ENCODE assay signal across 8 mouse cellular contexts in the genomic region with DNA sequence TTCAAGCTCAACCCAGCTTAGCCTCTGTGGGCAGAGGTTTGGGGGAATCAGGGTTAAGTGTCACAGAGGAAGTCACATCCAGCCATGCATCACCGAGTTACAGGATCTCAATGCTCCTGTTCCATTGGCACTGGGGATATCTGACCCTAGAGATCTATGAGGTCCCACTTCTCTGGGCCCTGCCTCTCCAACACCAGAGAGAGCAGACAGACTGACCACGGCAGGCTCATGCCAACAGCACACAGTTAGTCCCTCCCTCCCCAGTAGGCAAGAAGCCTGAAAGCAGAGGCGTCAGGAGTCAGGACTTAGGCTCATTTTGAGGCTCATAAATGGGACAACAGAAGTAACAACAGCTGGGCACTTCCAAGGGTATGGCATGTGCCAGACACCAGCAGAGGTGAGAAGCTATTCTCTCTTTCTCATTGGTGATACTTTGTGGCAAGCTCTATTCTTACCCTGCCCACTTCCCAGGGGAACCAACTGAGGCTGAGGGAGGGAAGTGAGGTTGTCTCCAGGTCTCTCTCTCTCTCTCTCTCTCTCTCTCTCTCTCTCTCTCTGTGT. TPM values are rescaled to one million over a fixed set of nuclear protein-coding genes. Genes with fewer than 3 reads are reported as not detected.
A peak's percentile ranks its signal among the peaks of the same experiment; 100 is the strongest.
DNase-seq lines count a peak whose midpoint lies in the region; ATAC-seq and TF ChIP-seq lines count a peak whose summit lies in the region.

No protein-coding gene starts in this region.

- peaks cover 99% of the 10 kb centered on the region for H3K4me1 ChIP-seq in lung, embryonic 15.5 days
- H3K4me1 ChIP-seq in intestine, embryonic 16.5 days (ENCODE audit: control insufficient read depth, insufficient read depth, low read length) = peaks cover 84% of the 10 kb centered on the region
- H3K4me1 ChIP-seq in olfactory bulb, adult 2 months (ENCODE audit: control insufficient read depth, insufficient read depth, low read length) = peaks cover 77% of the 10 kb centered on the region

- no peak for TF ChIP-seq CTCF in olfactory bulb, adult 2 months (IDR thresholded peaks at IDR 0.05; ENCODE audit: insufficient read depth, low read depth, low read length)

- H3K27me3 ChIP-seq in lung, embryonic 15.5 days = no peaks in the 10 kb centered on the region
- H3K27me3 ChIP-seq in intestine, embryonic 16.5 days (replicated peaks; ENCODE audit: control insufficient read depth, insufficient read depth, low read length) = no peaks in the 10 kb centered on the region

- no peaks in the 10 kb centered on the region for H3K9me3 ChIP-seq in lung, embryonic 15.5 days
- no peaks in the 10 kb centered on the region for H3K9me3 ChIP-seq in intestine, embryonic 16.5 days (ENCODE audit: control insufficient read depth, low read length)

- H3K4me3 ChIP-seq in lung, embryonic 15.5 days = no peak overlapping the region
- no peak overlapping the region for H3K4me3 ChIP-seq in intestine, embryonic 16.5 days (ENCODE audit: low read length)
- no peak overlapping the region for H3K4me3 ChIP-seq in olfactory bulb, adult 2 months (ENCODE audit: insufficient read depth, low read depth, low read length)

- no peak for TF ChIP-seq POLR2A in olfactory bulb, adult 2 months (IDR thresholded peaks at IDR 0.05; ENCODE audit: insufficient read depth, low read depth, low read length)

- ATAC-seq in lung, embryonic 15.5 days (ENCODE audit: borderline replicate concordance, extremely low read depth, low FRiP score, low TSS enrichment) = no peak
- no peak for ATAC-seq in intestine, embryonic 16.5 days

- peak overlapping the region; percentile 19 for H3K4me2 ChIP-seq in lung, embryonic 15.5 days
- no peak overlapping the region for H3K4me2 ChIP-seq in intestine, embryonic 16.5 days (ENCODE audit: low read depth, low read length)

- H3K27ac ChIP-seq in lung, embryonic 15.5 days = peak overlapping the region; percentile 86
- peak overlapping the region; percentile 89 for H3K27ac ChIP-seq in intestine, embryonic 16.5 days (ENCODE audit: low read length)
- H3K27ac ChIP-seq in olfactory bulb, adult 2 months (ENCODE audit: insufficient read depth, low read depth, low read length) = peak overlapping the region; percentile 27

- 20% methylated on average over 3 of the region's 3 CpGs for WGBS in lung, embryonic 15.5 days
- WGBS in intestine, embryonic 16.5 days = 33% methylated on average over 3 of the region's 3 CpGs
- WGBS in olfactory bulb, adult 2 months = 27% methylated on average over 3 of the region's 3 CpGs

- no peaks in the 10 kb centered on the region; the same call in 1 of the 2 replicates for H3K36me3 ChIP-seq in lung, embryonic 15.5 days
- no peaks in the 10 kb centered on the region for H3K36me3 ChIP-seq in intestine, embryonic 16.5 days (ENCODE audit: control insufficient read depth, insufficient read depth, low read length)

- H3K9ac ChIP-seq in lung, embryonic 15.5 days = no peak overlapping the region
- peak overlapping the region; percentile 50; the same call in 1 of the 2 replicates for H3K9ac ChIP-seq in intestine, embryonic 16.5 days (ENCODE audit: low read depth, low read length)

- DNase-seq in adrenal gland, adult (ENCODE audit: inconsistent age in 2 of 2, low spot score in 1 of 2) = peak; percentile 28 to 69
- DNase-seq in adrenal gland, postnatal 25 days = no peak
- DNase-seq in lung, postnatal 14 days = no peak
- DNase-seq in frontal cortex, postnatal 10 days (ENCODE audit: low spot score in 2 of 2) = no peak
- DNase-seq in gastrocnemius, postnatal 4 days (ENCODE audit: low spot score in 2 of 2) = no peak

RNA-seq across cellular contexts. Expression of gene Soga1, which starts 9.2 kb away (rescaled TPM):
- 45.8 and 49.1 TPM in 2 replicates for total RNA-seq in adrenal gland, postnatal 25 days (2021)
- 4.1 and 5.1 TPM in 2 replicates for polyA plus RNA-seq in lung, embryonic 15.5 days (2015; fragmentation: Nextera tagmentation; extraction: Ambion mirVana)
- 1.2 and 1.3 TPM in 2 replicates for polyA plus RNA-seq in intestine, embryonic 16.5 days (2015; fragmentation: Nextera tagmentation; extraction: Ambion mirVana)
- polyA plus RNA-seq in olfactory bulb, adult 2 months (2012; ENCODE audit: insufficient read depth, insufficient read length, low replicate concordance, missing spikeins) = not detected in 2 replicates
- 10 to 100 TPM; 33.7 to 34.6 TPM for total RNA-seq in gastrocnemius, postnatal 4 days (2021)

RNA-seq across cellular contexts. Expression of gene Tldc2, which starts 17.0 kb away (rescaled TPM):
- total RNA-seq in adrenal gland, postnatal 25 days (2021) = not detected in 2 replicates
- polyA plus RNA-seq in lung, embryonic 15.5 days (2015; fragmentation: Nextera tagmentation; extraction: Ambion mirVana) = not detected in 2 replicates
- not detected in 2 replicates for polyA plus RNA-seq in intestine, embryonic 16.5 days (2015; fragmentation: Nextera tagmentation; extraction: Ambion mirVana)
- polyA plus RNA-seq in olfactory bulb, adult 2 months (2012; ENCODE audit: insufficient read depth, insufficient read length, low replicate concordance, missing spikeins) = not detected in 2 replicates
- total RNA-seq in gastrocnemius, postnatal 4 days (2021) = not detected

Comparison
In these comparisons a context has a peak if more than half of its experiments do, and no peak if none do; other contexts are left out.
1. DNase-seq: peak in adrenal gland, adult (2 of 2); none in adrenal gland, postnatal 25 days (single experiment), lung, postnatal 14 days (single experiment), frontal cortex, postnatal 10 days (0 of 2) and gastrocnemius, postnatal 4 days (0 of 2).
2. H3K27ac ChIP-seq: peak in every context shown above with its lines; median percentile 89 in intestine, embryonic 16.5 days; 86 in lung, embryonic 15.5 days; 27 in olfactory bulb, adult 2 months.